Mouse (Mus musculus): ENCODE measurements at regions not wholly inside any gene's neighbourhood (a gene's known extent, or its start where the extent isn't known, plus 50 kb on each side); places are given as distances from the start of the nearest gene placed in this dataset.

DNA sequence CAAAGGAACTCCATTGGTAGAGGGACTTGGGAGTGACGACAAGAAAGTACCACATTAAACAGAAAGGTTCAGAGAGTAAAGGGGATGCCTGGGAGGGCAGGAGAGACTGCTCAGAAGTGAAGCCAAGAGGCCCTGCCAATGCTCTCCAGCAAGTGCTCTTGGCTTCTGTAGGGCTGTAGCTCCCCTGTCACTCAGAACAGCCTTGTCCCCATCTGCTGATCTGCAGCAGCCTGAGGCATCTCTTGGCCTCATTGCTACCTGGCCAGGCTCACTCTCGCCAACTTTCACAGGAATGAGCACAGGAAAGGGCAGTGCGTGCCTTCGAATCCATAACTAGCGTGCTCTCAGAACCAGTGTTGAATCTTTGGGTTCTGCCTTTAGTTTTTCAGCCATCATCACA is 205.2 kb upstream of the Gm10295 start:
- WGBS: 89% methylated on average over 5 of the region's 5 CpGs
- no peak for ATAC-seq (ENCODE audit: low FRiP score)
- Histone ChIP-seq H3K27ac (ENCODE audit: low read depth, low read length) (no peak overlapping the region), H3K4me3 (ENCODE audit: low read depth, low read length) (no peak overlapping the region), H3K4me1 (replicated peaks; ENCODE audit: control insufficient read depth, insufficient read depth, low read length) (no peaks in the 10 kb centered on the region), H3K9me3 (ENCODE audit: control insufficient read depth, low read length) (no peaks in the 10 kb centered on the region), H3K36me3 (ENCODE audit: control insufficient read depth, insufficient read depth, low read length) (no peaks in the 10 kb centered on the region), H3K27me3 (ENCODE audit: control insufficient read depth, insufficient read depth, low read length) (no peaks in the 10 kb centered on the region), H3K4me2 (replicated peaks; ENCODE audit: low read depth, low read length) (no peak overlapping the region), H3K9ac (ENCODE audit: low read depth, low read length) (no peak overlapping the region)
- DNase-seq (ENCODE audit: low spot score): no peak

- no peak for ATAC-seq (ENCODE audit: low FRiP score)
Measured at GRCm38 (mm10) chr7:71555476-71555875, 204.2 kb upstream of the Gm10295 start.

GRCm38 (mm10) chr7:71546606-71547213 is 195.4 kb upstream of the Gm10295 start:
- no peak for ATAC-seq (ENCODE audit: low FRiP score)
- Histone ChIP-seq H3K4me2 (replicated peaks; ENCODE audit: low read depth, low read length) (no peak overlapping the region), H3K36me3 (ENCODE audit: control insufficient read depth, insufficient read depth, low read length) (no peaks in the 10 kb centered on the region), H3K9me3 (ENCODE audit: control insufficient read depth, low read length) (no peaks in the 10 kb centered on the region), H3K27ac (ENCODE audit: low read depth, low read length) (no peak overlapping the region), H3K9ac (ENCODE audit: low read depth, low read length) (no peak overlapping the region), H3K4me1 (replicated peaks; ENCODE audit: control insufficient read depth, insufficient read depth, low read length) (no peaks in the 10 kb centered on the region), H3K27me3 (ENCODE audit: control insufficient read depth, insufficient read depth, low read length) (no peaks in the 10 kb centered on the region), H3K4me3 (ENCODE audit: low read depth, low read length) (no peak overlapping the region)
- 84% methylated on average over 6 of the region's 6 CpGs for WGBS
- DNase-seq (ENCODE audit: low spot score): no peak

More at GRCm38 (mm10) chr7:71555476-71555875, 204.2 kb upstream of the Gm10295 start:
- 94% methylated on average over 3 of the region's 3 CpGs for WGBS
- H3K36me3 ChIP-seq (ENCODE audit: control insufficient read depth, insufficient read depth, low read length): no peaks in the 10 kb centered on the region
- no peak overlapping the region for H3K4me2 ChIP-seq (replicated peaks; ENCODE audit: low read depth, low read length)
- H3K27me3 ChIP-seq (ENCODE audit: control insufficient read depth, insufficient read depth, low read length): no peaks in the 10 kb centered on the region
- DNase-seq (ENCODE audit: low spot score): no peak
- H3K9ac ChIP-seq (ENCODE audit: low read depth, low read length): no peak overlapping the region
- no peaks in the 10 kb centered on the region for H3K9me3 ChIP-seq (ENCODE audit: control insufficient read depth, low read length)
- H3K4me1 ChIP-seq (replicated peaks; ENCODE audit: control insufficient read depth, insufficient read depth, low read length): no peaks in the 10 kb centered on the region
- no peak overlapping the region for H3K4me3 ChIP-seq (ENCODE audit: low read depth, low read length)
- H3K27ac ChIP-seq (ENCODE audit: low read depth, low read length): no peak overlapping the region

DNA sequence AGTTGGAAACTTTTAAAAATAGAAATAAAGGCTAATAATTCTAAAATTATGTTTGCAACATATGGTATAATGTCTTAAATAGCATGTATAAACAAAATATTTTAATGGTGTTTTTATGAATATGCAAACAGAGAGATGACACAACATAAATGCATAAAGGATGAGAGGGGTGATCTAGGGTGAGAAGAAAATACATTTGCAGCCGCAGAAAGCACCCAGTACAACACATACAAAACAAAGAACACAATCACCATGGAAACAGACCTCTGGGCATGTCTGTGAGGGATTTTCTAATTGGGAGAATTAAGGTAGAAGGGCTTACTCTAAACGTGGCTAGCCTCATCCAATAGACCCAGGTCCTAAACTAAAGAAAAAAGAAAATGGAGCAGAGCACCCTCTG is 190.2 kb upstream of the Gm10295 start:
- Histone ChIP-seq H3K4me3 (ENCODE audit: low read depth, low read length) (no peak overlapping the region), H3K4me1 (replicated peaks; ENCODE audit: control insufficient read depth, insufficient read depth, low read length) (no peaks in the 10 kb centered on the region), H3K27ac (ENCODE audit: low read depth, low read length) (no peak overlapping the region), H3K4me2 (replicated peaks; ENCODE audit: low read depth, low read length) (no peak overlapping the region), H3K9me3 (ENCODE audit: control insufficient read depth, low read length) (no peaks in the 10 kb centered on the region), H3K36me3 (ENCODE audit: control insufficient read depth, insufficient read depth, low read length) (no peaks in the 10 kb centered on the region), H3K27me3 (ENCODE audit: control insufficient read depth, insufficient read depth, low read length) (no peaks in the 10 kb centered on the region), H3K9ac (ENCODE audit: low read depth, low read length) (no peak overlapping the region)
- no peak for DNase-seq (ENCODE audit: low spot score)
- no peak for ATAC-seq (ENCODE audit: low FRiP score)
- WGBS: 53% methylated on average over 2 of the region's 2 CpGs

DNA sequence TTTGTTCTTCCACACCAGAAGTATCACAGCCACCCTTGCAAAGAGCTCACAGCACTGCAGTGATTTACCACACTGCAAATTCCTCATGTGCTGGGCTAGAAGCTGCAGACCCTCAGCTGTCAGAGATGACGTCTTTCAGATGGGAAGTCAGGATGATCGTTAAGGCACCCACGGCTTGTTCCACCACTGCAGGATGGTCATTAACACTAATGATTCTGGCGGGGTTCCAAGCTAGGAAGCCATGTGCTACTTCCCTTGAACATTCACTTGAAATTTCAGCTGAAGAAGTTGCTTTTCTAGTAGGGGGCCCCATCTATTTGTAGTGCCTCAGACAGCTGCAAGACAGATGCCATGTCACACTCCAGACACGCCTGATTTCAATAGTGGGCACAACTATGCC is 181.8 kb upstream of the Gm10295 start:
- Histone ChIP-seq H3K27ac (ENCODE audit: low read depth, low read length) (no peak overlapping the region), H3K4me1 (replicated peaks; ENCODE audit: control insufficient read depth, insufficient read depth, low read length) (no peaks in the 10 kb centered on the region), H3K4me2 (replicated peaks; ENCODE audit: low read depth, low read length) (no peak overlapping the region), H3K27me3 (ENCODE audit: control insufficient read depth, insufficient read depth, low read length) (no peaks in the 10 kb centered on the region), H3K9ac (ENCODE audit: low read depth, low read length) (no peak overlapping the region), H3K4me3 (ENCODE audit: low read depth, low read length) (no peak overlapping the region), H3K9me3 (ENCODE audit: control insufficient read depth, low read length) (no peaks in the 10 kb centered on the region), H3K36me3 (ENCODE audit: control insufficient read depth, insufficient read depth, low read length) (no peaks in the 10 kb centered on the region)
- DNase-seq (ENCODE audit: low spot score): no peak
- ATAC-seq (ENCODE audit: low FRiP score): no peak
- 59% methylated on average over 5 of the region's 5 CpGs for WGBS

DNA sequence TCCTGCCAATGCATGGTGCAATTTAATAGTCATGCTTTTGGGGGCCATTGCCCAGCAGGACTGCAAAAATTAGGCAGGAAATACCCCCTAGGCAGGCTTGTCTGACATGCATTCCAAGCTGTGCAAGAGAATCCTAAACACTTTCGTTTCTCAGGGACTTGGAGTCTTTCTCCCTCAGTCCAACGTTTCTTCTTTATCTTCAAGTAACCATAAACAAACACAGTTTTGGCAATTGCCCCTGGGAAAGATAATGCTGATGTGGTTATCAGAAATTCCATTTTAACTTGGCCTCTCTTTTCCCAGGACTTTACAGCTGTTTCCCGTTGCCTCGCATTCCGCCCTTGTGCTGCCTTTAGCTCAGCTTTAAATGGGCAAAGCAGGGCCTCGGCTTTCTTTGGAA is 180.2 kb upstream of the Gm10295 start:
- Histone ChIP-seq H3K4me1 (replicated peaks; ENCODE audit: control insufficient read depth, insufficient read depth, low read length) (no peaks in the 10 kb centered on the region), H3K36me3 (ENCODE audit: control insufficient read depth, insufficient read depth, low read length) (no peaks in the 10 kb centered on the region)

GRCm38 (mm10) chr7:71530922-71531321 is 179.6 kb upstream of the Gm10295 start:
- H3K9ac ChIP-seq (ENCODE audit: low read depth, low read length): no peak overlapping the region
- DNase-seq (ENCODE audit: low spot score) (no peak), ATAC-seq (ENCODE audit: low FRiP score) (no peak)
- H3K27me3 ChIP-seq (ENCODE audit: control insufficient read depth, insufficient read depth, low read length): no peaks in the 10 kb centered on the region
- no peaks in the 10 kb centered on the region for H3K36me3 ChIP-seq (ENCODE audit: control insufficient read depth, insufficient read depth, low read length)
- 85% methylated on average over 4 of the region's 4 CpGs for WGBS
- no peak overlapping the region for H3K27ac ChIP-seq (ENCODE audit: low read depth, low read length)
- H3K9me3 ChIP-seq (ENCODE audit: control insufficient read depth, low read length): no peaks in the 10 kb centered on the region
- no peak overlapping the region for H3K4me2 ChIP-seq (replicated peaks; ENCODE audit: low read depth, low read length)
- H3K4me3 ChIP-seq (ENCODE audit: low read depth, low read length): no peak overlapping the region
- no peaks in the 10 kb centered on the region for H3K4me1 ChIP-seq (replicated peaks; ENCODE audit: control insufficient read depth, insufficient read depth, low read length)

More for the DNA sequence above, 180.2 kb upstream of the Gm10295 start:
- no peak overlapping the region for H3K4me3 ChIP-seq (ENCODE audit: low read depth, low read length)
- no peak overlapping the region for H3K9ac ChIP-seq (ENCODE audit: low read depth, low read length)
- H3K4me2 ChIP-seq (replicated peaks; ENCODE audit: low read depth, low read length): no peak overlapping the region
- H3K27ac ChIP-seq (ENCODE audit: low read depth, low read length): no peak overlapping the region
- H3K27me3 ChIP-seq (ENCODE audit: control insufficient read depth, insufficient read depth, low read length): no peaks in the 10 kb centered on the region
- WGBS: 70% methylated on average over 6 of the region's 6 CpGs
- ATAC-seq (ENCODE audit: low FRiP score): no peak
- H3K9me3 ChIP-seq (ENCODE audit: control insufficient read depth, low read length): no peaks in the 10 kb centered on the region
- DNase-seq (ENCODE audit: low spot score): no peak

GRCm38 (mm10) chr7:71526152-71526551 is 174.9 kb upstream of the Gm10295 start:
- Histone ChIP-seq H3K27me3 (ENCODE audit: control insufficient read depth, insufficient read depth, low read length) (no peaks in the 10 kb centered on the region), H3K9ac (ENCODE audit: low read depth, low read length) (no peak overlapping the region), H3K4me3 (ENCODE audit: low read depth, low read length) (no peak overlapping the region), H3K4me2 (replicated peaks; ENCODE audit: low read depth, low read length) (no peak overlapping the region), H3K9me3 (ENCODE audit: control insufficient read depth, low read length) (no peaks in the 10 kb centered on the region), H3K4me1 (replicated peaks; ENCODE audit: control insufficient read depth, insufficient read depth, low read length) (no peaks in the 10 kb centered on the region), H3K27ac (ENCODE audit: low read depth, low read length) (no peak overlapping the region), H3K36me3 (ENCODE audit: control insufficient read depth, insufficient read depth, low read length) (no peaks in the 10 kb centered on the region)
- WGBS: 73% methylated on average over 2 of the region's 2 CpGs
- no peak for DNase-seq (ENCODE audit: low spot score)
- no peak for ATAC-seq (ENCODE audit: low FRiP score)

GRCm38 (mm10) chr7:71524577-71525126 is 173.4 kb upstream of the Gm10295 start:
- no peaks in the 10 kb centered on the region for H3K9me3 ChIP-seq (ENCODE audit: control insufficient read depth, low read length)
- no peaks in the 10 kb centered on the region for H3K36me3 ChIP-seq (ENCODE audit: control insufficient read depth, insufficient read depth, low read length)

More at GRCm38 (mm10) chr7:71524577-71525126, 173.4 kb upstream of the Gm10295 start:
- DNase-seq (ENCODE audit: low spot score): no peak
- Histone ChIP-seq H3K27ac (ENCODE audit: low read depth, low read length) (no peak overlapping the region), H3K4me1 (replicated peaks; ENCODE audit: control insufficient read depth, insufficient read depth, low read length) (no peaks in the 10 kb centered on the region), H3K9ac (ENCODE audit: low read depth, low read length) (no peak overlapping the region), H3K27me3 (ENCODE audit: control insufficient read depth, insufficient read depth, low read length) (no peaks in the 10 kb centered on the region), H3K4me3 (ENCODE audit: low read depth, low read length) (no peak overlapping the region), H3K4me2 (replicated peaks; ENCODE audit: low read depth, low read length) (no peak overlapping the region)
- ATAC-seq (ENCODE audit: low FRiP score): no peak
